Mouse (Mus musculus) embryonic fibroblast, embryonic 13.5 days (primary cell): ENCODE data around the gene Col4a2.

Source experiments
- CTCF ChIP-seq: IDR thresholded peaks from 2 replicates; pipeline ENCODE4 v1.5.1; 2011; ENCODE audit warnings: mild to moderate bottlenecking, control low read depth, low read length, moderate library complexity, borderline replicate concordance; ENCODE audit not compliant: insufficient read depth
- POLR2A ChIP-seq: IDR thresholded peaks from 2 replicates; pipeline ENCODE4 v1.6.1; 2011; ENCODE audit warnings: low read depth, mild to moderate bottlenecking, control low read depth, low read length, moderate library complexity

DNA sequence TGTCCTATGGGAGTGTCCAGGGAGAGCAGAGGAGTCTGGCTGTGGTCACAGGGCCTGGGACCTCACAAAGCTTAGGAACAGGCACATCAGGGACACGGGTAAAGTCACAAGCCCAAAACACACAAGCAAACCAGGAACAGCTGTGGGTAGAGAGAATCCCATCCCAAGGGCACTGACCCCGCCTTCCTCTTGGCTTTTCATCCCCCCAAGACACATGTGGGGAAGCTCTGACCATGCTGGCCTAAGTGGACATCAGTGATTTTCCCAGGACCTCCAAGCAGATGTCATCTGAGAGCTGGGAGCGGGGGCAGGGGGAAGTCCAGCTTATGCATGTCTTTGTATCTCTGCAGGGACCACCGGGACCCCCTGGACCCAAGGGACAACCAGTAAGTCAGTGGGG lies 92.0 kb downstream of the Col4a2 start:
- TF ChIP-seq CTCF (no peak), POLR2A (no peak)
